Mouse (Mus musculus): Measurements from ENCODE around the gene Eng. TPM values are rescaled to one million over a fixed set of nuclear protein-coding genes. Genes with fewer than 3 reads are reported as not detected.

Eng gene
- polyA plus RNA-seq, 1 experiment, result 11.3 TPM

- no peaks in the 10 kb centered on the region for H3K4me1 ChIP-seq (ENCODE audit: control insufficient read depth, insufficient read depth, low read length)
- no peak for TF ChIP-seq CTCF (IDR thresholded peaks at IDR 0.05; ENCODE audit: control insufficient read depth, insufficient read depth, low read length)
- TF ChIP-seq POLR2A (IDR thresholded peaks at IDR 0.05; ENCODE audit: borderline replicate concordance, control insufficient read depth, low read depth, low read length), result no peak
- H3K27ac ChIP-seq (ENCODE audit: control insufficient read depth, insufficient read depth, low read depth, low read length, poor library complexity), result no peak overlapping the region
- WGBS, result 88% methylated on average over 1 of the region's 1 CpGs
- no peak overlapping the region for H3K4me3 ChIP-seq (replicated peaks; ENCODE audit: control insufficient read depth, low read depth, low read length)
These were observed 29.3 kb upstream of the Eng start for GRCm38 (mm10) chr2:32617109-32617508.

GRCm38 (mm10) chr2:32617601-32618000 lies 28.8 kb upstream of the Eng start:
- WGBS, result 85% methylated on average over 4 of the region's 4 CpGs
- Histone ChIP-seq H3K4me3 (replicated peaks; ENCODE audit: control insufficient read depth, low read depth, low read length) (no peak overlapping the region), H3K4me1 (ENCODE audit: control insufficient read depth, insufficient read depth, low read length) (no peaks in the 10 kb centered on the region), H3K27ac (ENCODE audit: control insufficient read depth, insufficient read depth, low read depth, low read length, poor library complexity) (no peak overlapping the region)
- no peak for TF ChIP-seq POLR2A (IDR thresholded peaks at IDR 0.05; ENCODE audit: borderline replicate concordance, control insufficient read depth, low read depth, low read length)
- TF ChIP-seq CTCF (IDR thresholded peaks at IDR 0.05; ENCODE audit: control insufficient read depth, insufficient read depth, low read length), result peak; percentile 39; the same call in 1 of the 2 replicates

GRCm38 (mm10) chr2:32618051-32618450 lies 28.3 kb upstream of the Eng start:
- Histone ChIP-seq H3K4me3 (replicated peaks; ENCODE audit: control insufficient read depth, low read depth, low read length) (no peak overlapping the region), H3K4me1 (ENCODE audit: control insufficient read depth, insufficient read depth, low read length) (no peaks in the 10 kb centered on the region), H3K27ac (ENCODE audit: control insufficient read depth, insufficient read depth, low read depth, low read length, poor library complexity) (no peak overlapping the region)
- TF ChIP-seq POLR2A (IDR thresholded peaks at IDR 0.05; ENCODE audit: borderline replicate concordance, control insufficient read depth, low read depth, low read length) (no peak), CTCF (IDR thresholded peaks at IDR 0.05; ENCODE audit: control insufficient read depth, insufficient read depth, low read length) (no peak)
- 90% methylated on average over 9 of the region's 9 CpGs for WGBS

- H3K27ac ChIP-seq (ENCODE audit: control insufficient read depth, insufficient read depth, low read depth, low read length, poor library complexity), result no peak overlapping the region
- TF ChIP-seq CTCF (IDR thresholded peaks at IDR 0.05; ENCODE audit: control insufficient read depth, insufficient read depth, low read length), result no peak
- TF ChIP-seq POLR2A (IDR thresholded peaks at IDR 0.05; ENCODE audit: borderline replicate concordance, control insufficient read depth, low read depth, low read length), result no peak
- peaks cover 1% of the 10 kb centered on the region; the same call in 1 of the 2 replicates for H3K4me1 ChIP-seq (ENCODE audit: control insufficient read depth, insufficient read depth, low read length)
- no peak overlapping the region for H3K4me3 ChIP-seq (replicated peaks; ENCODE audit: control insufficient read depth, low read depth, low read length)
- 49% methylated on average over 4 of the region's 4 CpGs for WGBS
These were observed 25.5 kb upstream of the Eng start for GRCm38 (mm10) chr2:32620682-32621516.

GRCm38 (mm10) chr2:32621517-32621859 lies 24.9 kb upstream of the Eng start, which contains the start of gene Ak1:
TSS of gene Ak1 (plus strand) at chr2:32621758.
- no peak within 1 kb of the TSS for H3K4me3 ChIP-seq (replicated peaks; ENCODE audit: control insufficient read depth, low read depth, low read length)
- no peak for TF ChIP-seq POLR2A (IDR thresholded peaks at IDR 0.05; ENCODE audit: borderline replicate concordance, control insufficient read depth, low read depth, low read length)
- no peak for TF ChIP-seq CTCF (IDR thresholded peaks at IDR 0.05; ENCODE audit: control insufficient read depth, insufficient read depth, low read length)
- whole genome bisulfite sequencing, result 37% methylated on average over 7 of the region's 7 CpGs
- peaks cover 1% of the 10 kb centered on the region; the same call in 1 of the 2 replicates for H3K4me1 ChIP-seq (ENCODE audit: control insufficient read depth, insufficient read depth, low read length)
- no peak within 1 kb of the TSS for H3K27ac ChIP-seq (ENCODE audit: control insufficient read depth, insufficient read depth, low read depth, low read length, poor library complexity)

- Histone ChIP-seq H3K4me3 (replicated peaks; ENCODE audit: control insufficient read depth, low read depth, low read length) (no peak overlapping the region), H3K27ac (ENCODE audit: control insufficient read depth, insufficient read depth, low read depth, low read length, poor library complexity) (no peak overlapping the region), H3K4me1 (ENCODE audit: control insufficient read depth, insufficient read depth, low read length) (peaks cover 1% of the 10 kb centered on the region; the same call in 1 of the 2 replicates)
- no peak for TF ChIP-seq POLR2A (IDR thresholded peaks at IDR 0.05; ENCODE audit: borderline replicate concordance, control insufficient read depth, low read depth, low read length)
- TF ChIP-seq CTCF (IDR thresholded peaks at IDR 0.05; ENCODE audit: control insufficient read depth, insufficient read depth, low read length), result no peak
- 74% methylated on average over 5 of the region's 5 CpGs for WGBS
These were observed 22.2 kb upstream of the Eng start for GRCm38 (mm10) chr2:32624111-32624748.

- peaks cover 1% of the 10 kb centered on the region; the same call in 1 of the 2 replicates for H3K4me1 ChIP-seq (ENCODE audit: control insufficient read depth, insufficient read depth, low read length)
These were observed 21.1 kb upstream of the Eng start for GRCm38 (mm10) chr2:32625212-32625872.

More at GRCm38 (mm10) chr2:32625212-32625872, 21.1 kb upstream of the Eng start:
- TF ChIP-seq CTCF (IDR thresholded peaks at IDR 0.05; ENCODE audit: control insufficient read depth, insufficient read depth, low read length) (no peak), POLR2A (IDR thresholded peaks at IDR 0.05; ENCODE audit: borderline replicate concordance, control insufficient read depth, low read depth, low read length) (no peak)
- WGBS, result 12% methylated on average over 13 of the region's 13 CpGs
- H3K4me3 ChIP-seq (replicated peaks; ENCODE audit: control insufficient read depth, low read depth, low read length), result no peak overlapping the region
- no peak overlapping the region; the same call in 1 of the 2 replicates for H3K27ac ChIP-seq (ENCODE audit: control insufficient read depth, insufficient read depth, low read depth, low read length, poor library complexity)
